Mouse (Mus musculus) CH12.LX (cell line): ENCODE data around the gene Map7.

Source experiments
- CHD2 ChIP-seq: IDR thresholded peaks from 2 replicates; pipeline ENCODE4 v1.6.1; 2011; ENCODE audit warnings: low read length, improper control_type of control experiment
- CTCF ChIP-seq, 2 experiments: IDR thresholded peaks in 1 of 2; conservative IDR thresholded peaks in 1 of 2; 2 replicates each; pipeline ENCODE4 v1.5.1; 2011 to 2012; ENCODE audit warnings: low read depth in 2 of 2, low read length in 2 of 2, improper control_type of control experiment in 1 of 2, inconsistent platforms in 1 of 2, mild to moderate bottlenecking in 1 of 2, moderate library complexity in 1 of 2
- ELF1 ChIP-seq: IDR thresholded peaks from 2 replicates; pipeline ENCODE4 v1.6.1; 2014; ENCODE audit warnings: low read depth, mild to moderate bottlenecking, inconsistent platforms, low read length, improper control_type of control experiment
- EP300 ChIP-seq: IDR thresholded peaks from 2 replicates; pipeline ENCODE4 v1.6.1; 2011; ENCODE audit warnings: low read length, improper control_type of control experiment
- MAZ ChIP-seq: IDR thresholded peaks from 2 replicates; pipeline ENCODE4 v1.6.1; 2012; ENCODE audit warnings: low read depth, mild to moderate bottlenecking, inconsistent platforms, low read length, improper control_type of control experiment, moderate library complexity
- NRF1 ChIP-seq: IDR thresholded peaks from 2 replicates; pipeline ENCODE4 v1.6.1; 2014; ENCODE audit warnings: low read depth, mild to moderate bottlenecking, inconsistent platforms, low read length, improper control_type of control experiment, moderate library complexity
- POLR2A ChIP-seq: IDR thresholded peaks from 2 replicates; pipeline ENCODE4 v1.6.1; 2011; ENCODE audit warnings: low read depth, mild to moderate bottlenecking, improper control_type of control experiment, low read length
- POLR2AphosphoS2 ChIP-seq: IDR thresholded peaks from 2 replicates; pipeline ENCODE4 v1.6.1; 2011; ENCODE audit warnings: low read depth, low read length, improper control_type of control experiment
- SMC3 ChIP-seq: IDR thresholded peaks from 2 replicates; pipeline ENCODE4 v1.6.1; 2011; ENCODE audit warnings: low read depth, low read length, improper control_type of control experiment
- TCF12 ChIP-seq: IDR thresholded peaks from 2 replicates; pipeline ENCODE4 v1.6.1; 2014; ENCODE audit warnings: low read depth, mild to moderate bottlenecking, inconsistent platforms, low read length, improper control_type of control experiment
- USF1 ChIP-seq: IDR thresholded peaks from 2 replicates; pipeline ENCODE4 v1.6.1; 2014; ENCODE audit warnings: low read depth, mild to moderate bottlenecking, inconsistent platforms, low read length, improper control_type of control experiment
- USF2 ChIP-seq: conservative IDR thresholded peaks from 2 replicates; pipeline ENCODE4 v1.6.1; 2011; ENCODE audit warnings: low read depth, low read length, improper control_type of control experiment
- ZC3H11A ChIP-seq: IDR thresholded peaks from 2 replicates; pipeline ENCODE4 v1.6.1; 2012; ENCODE audit warnings: low read depth, mild to moderate bottlenecking, inconsistent platforms, low read length, improper control_type of control experiment

- no peak for TF ChIP-seq POLR2A
- TF ChIP-seq CHD2: no peak
- TF ChIP-seq POLR2AphosphoS2: no peak
- no peak for TF ChIP-seq NRF1
- TF ChIP-seq MAZ: no peak
- TF ChIP-seq CTCF (conservative IDR thresholded peaks at IDR 0.05 in 1 of 2, IDR thresholded peaks at IDR 0.05 in 1 of 2; ENCODE audit: low read depth in 2 of 2, low read length in 2 of 2): no peak
- no peak for TF ChIP-seq USF2
- no peak for TF ChIP-seq USF1
- TF ChIP-seq SMC3: no peak
- TF ChIP-seq TCF12: no peak
- TF ChIP-seq EP300: no peak
- TF ChIP-seq ELF1: no peak
- no peak for TF ChIP-seq ZC3H11A
These were observed 165.7 kb downstream of the Map7 start for GRCm38 (mm10) chr10:20313941-20314340.
